Mouse (Mus musculus): Measurements from ENCODE around the gene 2310030G06Rik. TPM values are rescaled to one million over a fixed set of nuclear protein-coding genes. Genes with fewer than 3 reads are reported as not detected.

The 2310030G06Rik gene
- polyA plus RNA-seq, 1 experiment from 2014 or later, result 0.56 TPM

DNA sequence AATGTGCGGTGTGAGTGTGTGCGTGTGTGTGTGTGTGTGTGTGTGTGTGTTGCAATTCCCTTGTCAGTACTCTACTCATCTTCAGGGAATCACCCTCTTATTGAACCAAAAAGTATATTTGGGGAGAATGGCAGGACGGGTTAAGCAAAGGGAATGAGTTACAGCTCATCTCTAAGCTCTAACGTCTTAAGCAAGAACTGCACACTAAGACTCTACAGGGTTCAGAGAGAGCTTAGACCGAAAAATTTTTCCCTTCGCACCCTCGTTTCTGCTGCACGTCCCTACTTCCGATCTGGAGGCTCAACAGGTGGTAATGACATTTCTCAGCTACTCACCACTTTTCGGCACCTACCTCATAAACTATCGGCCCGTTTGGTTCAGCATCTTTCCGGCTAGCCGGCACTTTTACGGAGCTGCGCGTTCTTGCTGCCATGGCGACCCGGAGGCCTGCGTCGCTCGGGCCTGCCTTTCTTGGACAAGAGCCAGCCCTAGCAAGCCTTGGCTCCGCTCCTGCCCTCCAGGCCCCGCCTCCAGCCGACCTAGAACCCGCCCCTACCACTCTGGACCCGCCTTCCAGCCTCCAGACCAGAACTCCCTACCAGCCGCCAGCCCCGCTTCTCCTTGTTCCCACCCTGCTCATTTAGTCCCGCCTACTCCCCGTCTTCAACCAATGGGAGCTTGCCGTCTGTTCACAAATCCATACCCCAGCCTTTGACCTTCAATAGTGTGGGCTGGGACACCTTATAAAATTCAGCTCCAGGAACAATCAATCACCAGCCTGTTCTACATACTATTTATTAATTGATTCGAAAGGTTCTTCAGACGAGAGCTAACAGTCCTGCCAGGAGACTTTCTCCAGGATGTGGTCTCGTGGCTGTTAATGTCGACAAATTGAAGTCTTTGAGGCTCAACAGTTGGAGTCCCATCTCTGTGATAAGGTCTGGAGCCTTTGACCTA is 7.1 kb downstream of the 2310030G06Rik start, which contains the start of gene Dixdc1:
Gene Dixdc1, minus strand, starts transcription at position 604 of the 957 bp plus-strand sequence.
- Histone ChIP-seq H3K9me3 (no peaks in the 10 kb centered on the region), H3K27me3 (peaks cover 4% of the 10 kb centered on the region; the same call in 1 of the 2 replicates), H3K36me3 (no peaks in the 10 kb centered on the region), H3K4me3 (peak within 1 kb of the TSS; percentile 35), H3K4me1 (peaks cover 9% of the 10 kb centered on the region; the same call in 1 of the 2 replicates), H3K9ac (replicated peaks) (no peak within 1 kb of the TSS), H3K4me2 (replicated peaks) (peak within 1 kb of the TSS; percentile 60), H3K27ac (replicated peaks) (no peak within 1 kb of the TSS)
- peak; percentile 94 for ATAC-seq (ENCODE audit: low FRiP score, low read depth)
- 15% methylated on average over 35 of the region's 36 CpGs for WGBS

DNA sequence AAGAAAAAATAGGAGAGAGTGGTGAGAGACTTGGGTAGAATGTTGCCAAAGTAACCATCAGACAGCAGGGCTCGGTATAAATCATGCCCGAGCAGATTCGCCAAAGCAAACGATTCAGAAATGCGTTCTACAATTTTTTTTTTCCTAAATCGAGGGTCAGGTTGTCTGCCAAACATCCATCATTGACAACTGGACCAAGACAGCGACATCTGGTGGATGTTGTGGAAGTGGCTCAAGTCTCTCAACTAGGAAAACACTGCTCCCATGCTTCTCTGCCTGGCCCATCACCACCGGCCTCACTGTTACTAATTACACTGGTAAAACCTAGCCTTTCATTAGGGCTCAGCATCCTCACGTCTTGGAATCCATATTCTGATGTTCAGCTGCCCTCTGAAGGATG is 11.3 kb downstream of the 2310030G06Rik start:
- no peaks in the 10 kb centered on the region for H3K9me3 ChIP-seq
- H3K4me1 ChIP-seq, result peaks cover 21% of the 10 kb centered on the region
- no peak for ATAC-seq (ENCODE audit: low FRiP score, low read depth)
- H3K27ac ChIP-seq (replicated peaks), result no peak overlapping the region
- H3K4me3 ChIP-seq, result no peak overlapping the region
- H3K9ac ChIP-seq (replicated peaks), result no peak overlapping the region; the same call in 1 of the 2 replicates
- H3K36me3 ChIP-seq, result no peaks in the 10 kb centered on the region
- peaks cover 4% of the 10 kb centered on the region; the same call in 1 of the 2 replicates for H3K27me3 ChIP-seq
- WGBS, result 4% methylated on average over 9 of the region's 9 CpGs
- H3K4me2 ChIP-seq (replicated peaks), result peak overlapping the region; percentile 16; the same call in 1 of the 2 replicates

DNA sequence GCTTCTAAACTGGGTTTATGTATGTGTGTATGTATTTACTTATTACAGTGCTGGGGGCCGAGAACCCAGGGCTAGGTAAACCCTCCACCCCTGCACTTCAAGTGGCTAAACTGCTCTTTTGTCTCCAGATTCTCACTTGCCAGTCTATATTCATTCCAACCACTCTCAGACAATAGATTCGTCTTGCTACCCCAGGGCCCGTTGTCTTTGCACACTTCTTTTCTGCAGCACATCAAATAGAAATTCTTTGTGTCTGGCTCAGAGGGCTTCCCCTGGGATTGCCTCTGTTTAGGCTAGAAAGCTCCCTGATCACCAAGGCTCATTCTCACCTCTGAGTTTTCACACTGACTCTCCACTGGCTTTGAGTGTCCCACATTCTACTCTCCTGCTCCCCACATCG is 13.8 kb downstream of the 2310030G06Rik start:
- WGBS, result 8% methylated on average over 4 of the region's 4 CpGs
- peak overlapping the region; percentile 47; the same call in 1 of the 2 replicates for H3K27ac ChIP-seq (replicated peaks)
- no peaks in the 10 kb centered on the region for H3K36me3 ChIP-seq
- H3K9me3 ChIP-seq, result no peaks in the 10 kb centered on the region
- 0 out of 2 replicates have a peak, but pooled peaks cover 4% of the 10 kb centered on the region for H3K27me3 ChIP-seq
- no peak overlapping the region for H3K4me3 ChIP-seq
- no peak overlapping the region for H3K9ac ChIP-seq (replicated peaks)
- H3K4me1 ChIP-seq, result peaks cover 20% of the 10 kb centered on the region
- no peak overlapping the region for H3K4me2 ChIP-seq (replicated peaks)
- no peak for ATAC-seq (ENCODE audit: low FRiP score, low read depth)

DNA sequence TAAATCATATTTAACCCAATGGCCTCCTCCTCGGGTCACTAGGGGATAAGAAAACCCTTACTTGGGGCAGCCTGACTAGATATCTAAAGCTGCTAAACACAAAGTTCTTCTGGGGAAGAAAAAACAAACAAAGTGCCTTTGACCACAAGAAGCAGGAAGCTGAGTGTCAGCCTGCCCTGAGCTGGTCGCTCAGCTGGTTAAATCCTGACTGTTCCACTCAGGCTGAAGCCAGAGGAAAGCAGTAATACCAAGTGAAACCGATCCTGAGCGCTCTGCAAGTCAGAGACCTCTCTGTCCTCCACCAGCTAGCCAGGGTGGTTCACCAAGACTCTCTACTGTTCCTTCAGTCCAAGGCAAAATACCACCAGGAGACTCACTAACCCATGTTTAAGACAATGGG is 16.7 kb downstream of the 2310030G06Rik start:
- H3K27me3 ChIP-seq, result 0 out of 2 replicates have a peak, but pooled peaks cover 4% of the 10 kb centered on the region
- H3K4me2 ChIP-seq (replicated peaks), result no peak overlapping the region
- no peak overlapping the region for H3K4me3 ChIP-seq
- ATAC-seq (ENCODE audit: low FRiP score, low read depth), result no peak
- H3K4me1 ChIP-seq, result peaks cover 48% of the 10 kb centered on the region
- 56% methylated on average over 4 of the region's 4 CpGs for WGBS
- H3K27ac ChIP-seq (replicated peaks), result no peak overlapping the region
- no peaks in the 10 kb centered on the region for H3K36me3 ChIP-seq
- H3K9ac ChIP-seq (replicated peaks), result no peak overlapping the region
- no peaks in the 10 kb centered on the region for H3K9me3 ChIP-seq

DNA sequence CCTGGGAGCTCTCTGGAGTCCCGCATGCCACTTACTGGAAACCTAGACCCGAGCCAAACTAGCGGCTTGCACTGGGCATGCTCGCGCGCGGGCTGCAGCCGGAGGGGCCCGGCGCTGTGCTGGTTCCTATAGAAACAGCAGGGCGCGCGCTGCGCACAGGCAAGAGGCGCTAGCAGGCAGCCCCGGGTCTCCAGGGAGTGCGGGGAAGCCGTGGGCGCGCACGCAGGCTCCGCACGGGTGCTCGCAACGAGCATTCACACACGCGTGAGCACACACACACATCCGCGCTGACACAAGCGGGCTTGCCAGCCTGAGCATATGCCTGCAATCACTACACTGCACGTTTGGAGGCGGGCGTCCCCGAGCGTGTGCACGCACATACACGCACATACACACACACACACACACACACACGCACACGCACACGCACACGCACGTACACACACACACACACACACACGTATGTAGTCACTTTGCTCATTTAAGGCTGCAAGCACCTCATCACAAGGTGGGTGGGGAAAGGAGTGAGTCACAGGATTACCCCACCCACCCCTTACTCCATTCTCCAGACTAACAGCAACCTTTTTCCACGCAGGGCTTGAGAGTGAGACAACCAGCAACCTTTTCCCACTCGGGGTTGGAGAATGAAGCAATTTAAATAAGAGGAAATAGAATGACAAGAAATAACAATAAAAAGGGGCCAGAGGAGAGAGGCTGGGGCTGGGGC is 18.2 kb downstream of the 2310030G06Rik start:
- Histone ChIP-seq H3K27me3 (0 out of 2 replicates have a peak, but pooled peaks cover 4% of the 10 kb centered on the region), H3K4me1 (peaks cover 55% of the 10 kb centered on the region), H3K4me2 (replicated peaks) (peak overlapping the region; percentile 78), H3K9ac (replicated peaks) (peak overlapping the region; percentile 77), H3K9me3 (no peaks in the 10 kb centered on the region), H3K27ac (replicated peaks) (peak overlapping the region; percentile 83), H3K36me3 (no peaks in the 10 kb centered on the region), H3K4me3 (peak overlapping the region; percentile 60)
- WGBS, result under 1% methylated on average over 45 of the region's 45 CpGs
- peak; percentile 90 for ATAC-seq (ENCODE audit: low FRiP score, low read depth)

DNA sequence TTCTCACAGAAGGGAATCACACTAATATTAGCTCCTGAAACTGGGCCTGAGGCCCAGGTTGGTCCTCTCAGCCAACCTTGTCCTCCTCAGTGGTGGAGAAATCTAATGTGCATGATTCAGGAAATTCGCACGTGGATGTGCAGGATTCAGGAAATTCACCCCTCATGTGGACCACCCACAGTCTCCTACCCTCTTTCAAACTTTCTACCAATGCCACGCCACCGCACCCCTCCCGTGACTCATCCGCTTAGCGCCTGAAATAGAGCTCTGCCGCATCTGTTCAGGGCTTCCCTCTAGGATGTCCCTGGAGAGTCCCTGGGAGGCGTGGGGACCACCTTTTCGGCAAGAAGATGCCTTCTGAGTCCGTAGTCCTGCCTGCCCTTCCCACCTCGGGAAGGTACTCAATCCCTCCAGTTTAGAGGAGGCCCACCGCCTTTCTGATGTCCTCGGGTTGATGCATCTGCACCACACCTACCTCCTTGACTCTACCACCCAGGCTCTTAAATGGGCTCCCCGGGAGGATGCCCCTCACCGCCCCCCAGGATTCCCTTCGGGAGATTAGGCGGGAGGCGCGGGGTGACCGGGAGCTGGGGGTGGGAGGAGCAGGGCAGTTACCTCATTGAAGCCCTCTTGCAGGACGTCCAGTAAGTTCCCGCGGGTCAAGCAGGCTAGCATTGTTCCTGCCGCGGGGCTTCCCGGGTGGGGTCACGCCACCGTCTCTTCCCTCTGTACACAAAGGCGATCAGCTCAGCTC is 19.0 kb downstream of the 2310030G06Rik start:
- WGBS, result 2% methylated on average over 30 of the region's 30 CpGs
- H3K36me3 ChIP-seq, result no peaks in the 10 kb centered on the region
- 0 out of 2 replicates have a peak, but pooled peaks cover 4% of the 10 kb centered on the region for H3K27me3 ChIP-seq
- H3K4me3 ChIP-seq, result peak overlapping the region; percentile 60
- peak overlapping the region; percentile 83 for H3K27ac ChIP-seq (replicated peaks)
- peak overlapping the region; percentile 77 for H3K9ac ChIP-seq (replicated peaks)
- peaks cover 55% of the 10 kb centered on the region for H3K4me1 ChIP-seq
- H3K9me3 ChIP-seq, result no peaks in the 10 kb centered on the region
- ATAC-seq (ENCODE audit: low FRiP score, low read depth), result peak; percentile 14
- H3K4me2 ChIP-seq (replicated peaks), result peak overlapping the region; percentile 78

DNA sequence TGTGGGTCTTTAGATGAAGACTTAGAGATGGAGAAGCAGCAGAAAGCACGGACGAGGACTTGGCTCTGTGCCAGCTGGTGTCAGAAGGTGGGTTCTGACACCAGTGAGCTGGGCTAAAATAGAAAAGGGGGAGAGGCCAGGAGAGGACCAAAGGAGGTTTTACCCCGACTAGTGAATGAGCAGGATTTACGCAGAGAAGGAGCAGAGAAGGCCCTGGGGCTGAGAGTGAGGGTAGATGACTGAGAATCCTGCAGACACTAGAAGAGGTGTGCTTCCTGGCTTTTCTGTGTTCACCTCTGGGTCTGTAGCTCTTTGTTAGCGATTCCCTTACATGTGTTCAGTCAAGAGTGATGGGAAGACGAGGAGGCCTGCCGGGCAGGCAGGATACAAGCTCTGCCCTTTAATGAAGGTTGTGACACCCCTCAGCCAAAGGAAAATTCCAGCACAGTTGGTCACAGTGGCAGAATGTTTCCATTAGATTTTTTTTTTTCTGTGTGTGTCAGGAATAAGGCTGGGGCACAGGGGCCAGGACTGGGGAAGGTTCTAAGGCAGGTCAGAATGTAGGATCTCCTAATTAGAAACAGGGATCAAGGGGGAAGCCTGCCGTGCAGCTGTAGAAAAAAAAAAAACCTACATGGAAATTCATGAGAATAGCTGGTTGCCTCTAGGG is 20.3 kb downstream of the 2310030G06Rik start:
- Histone ChIP-seq H3K4me1 (peaks cover 59% of the 10 kb centered on the region), H3K9ac (replicated peaks) (peak overlapping the region; percentile 77), H3K4me2 (replicated peaks) (peak overlapping the region; percentile 78), H3K27me3 (0 out of 2 replicates have a peak, but pooled peaks cover 4% of the 10 kb centered on the region), H3K9me3 (no peaks in the 10 kb centered on the region), H3K4me3 (peak overlapping the region; percentile 60), H3K27ac (replicated peaks) (peak overlapping the region; percentile 83), H3K36me3 (no peaks in the 10 kb centered on the region)
- ATAC-seq (ENCODE audit: low FRiP score, low read depth), result no peak
- 41% methylated on average over 8 of the region's 8 CpGs for WGBS

DNA sequence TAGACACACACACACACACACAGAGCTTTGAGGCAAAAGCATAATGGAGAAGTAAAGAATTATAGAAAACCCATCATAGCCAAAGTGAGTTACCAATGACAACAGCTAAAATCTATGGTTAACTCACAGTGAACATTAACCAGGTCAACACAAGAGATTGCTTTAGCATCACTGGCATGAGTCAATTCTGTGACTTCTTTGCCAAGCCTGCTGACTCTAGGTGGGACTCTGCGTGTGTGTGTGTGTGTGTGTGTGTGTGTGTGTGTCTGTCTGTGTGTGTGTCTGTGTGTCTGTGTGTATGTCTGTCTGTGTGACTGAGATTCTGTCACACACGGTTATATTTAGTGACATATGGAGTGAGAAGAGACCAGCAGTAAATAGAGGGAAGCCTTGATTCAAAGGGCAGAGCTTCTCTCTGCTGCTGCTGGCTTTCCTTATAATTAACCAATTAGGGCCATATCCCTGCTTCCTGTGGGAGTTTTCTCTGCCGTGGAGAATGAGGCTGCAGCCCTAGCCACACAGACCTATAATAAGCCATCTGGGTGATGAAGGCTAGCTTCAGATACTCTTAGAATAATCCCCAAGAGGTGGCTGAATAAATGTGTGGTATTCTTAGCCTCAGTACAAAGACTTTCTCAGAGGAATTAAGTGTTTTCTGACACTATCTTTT is 21.5 kb downstream of the 2310030G06Rik start:
- Histone ChIP-seq H3K27ac (replicated peaks) (peak overlapping the region; percentile 83), H3K27me3 (0 out of 2 replicates have a peak, but pooled peaks cover 4% of the 10 kb centered on the region), H3K36me3 (no peaks in the 10 kb centered on the region), H3K4me2 (replicated peaks) (peak overlapping the region; percentile 78), H3K9ac (replicated peaks) (peak overlapping the region; percentile 29; the same call in 1 of the 2 replicates), H3K9me3 (no peaks in the 10 kb centered on the region), H3K4me3 (peak overlapping the region; percentile 8; the same call in 1 of the 2 replicates), H3K4me1 (peaks cover 59% of the 10 kb centered on the region)
- 59% methylated on average over 3 of the region's 3 CpGs for WGBS
- ATAC-seq (ENCODE audit: low FRiP score, low read depth), result peak; percentile 8; the same call in 1 of the 2 replicates

DNA sequence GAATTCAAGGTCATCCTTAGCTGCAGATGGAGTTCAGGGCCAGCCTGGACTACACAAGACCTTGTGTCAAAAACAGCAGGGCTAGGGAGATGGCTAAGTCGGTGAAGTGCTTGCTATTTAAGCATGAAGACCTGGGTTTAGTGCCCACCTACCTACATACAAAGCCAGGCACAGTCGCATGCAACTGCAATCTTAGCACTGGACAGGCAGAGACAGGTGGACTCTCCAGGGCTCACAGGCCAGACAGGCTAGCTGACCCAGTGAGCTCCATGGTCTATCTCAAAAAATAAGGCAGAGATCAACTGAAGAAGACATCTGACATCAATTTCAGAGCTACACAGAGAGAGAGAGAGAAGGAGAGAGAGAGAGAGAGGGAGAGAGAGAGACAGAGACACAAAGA is 22.2 kb downstream of the 2310030G06Rik start:
- Histone ChIP-seq H3K36me3 (no peaks in the 10 kb centered on the region; the same call in 1 of the 2 replicates), H3K27ac (replicated peaks) (peak overlapping the region; percentile 83), H3K27me3 (0 out of 2 replicates have a peak, but pooled peaks cover 4% of the 10 kb centered on the region), H3K9ac (replicated peaks) (peak overlapping the region; percentile 29), H3K4me1 (peaks cover 59% of the 10 kb centered on the region), H3K9me3 (no peaks in the 10 kb centered on the region), H3K4me3 (0 out of 2 replicates have a peak overlapping the region, but pooled peaks have one; percentile 8), H3K4me2 (replicated peaks) (peak overlapping the region; percentile 78)
- no peak for ATAC-seq (ENCODE audit: low FRiP score, low read depth)
- WGBS, result 89% methylated on average over 2 of the region's 2 CpGs

DNA sequence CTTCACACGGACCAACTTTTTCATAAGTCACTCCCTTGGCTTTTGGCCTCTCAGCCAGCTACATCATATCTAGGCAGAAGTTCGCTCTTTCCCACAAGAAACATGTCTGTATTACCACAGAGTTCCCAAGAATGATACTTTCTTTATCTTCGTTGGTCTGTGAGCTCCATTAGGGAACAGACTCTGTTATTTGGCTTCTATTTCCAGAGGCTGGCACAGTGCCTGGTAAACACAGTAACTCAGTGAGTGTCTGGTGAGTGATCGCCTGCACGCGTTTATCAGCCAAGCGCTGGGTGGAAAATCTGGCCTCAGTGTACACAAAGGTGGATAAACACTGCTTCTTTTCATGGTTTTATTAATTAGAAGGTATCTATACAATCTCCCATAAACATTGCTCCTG is 22.9 kb downstream of the 2310030G06Rik start:
- Histone ChIP-seq H3K36me3 (no peaks in the 10 kb centered on the region; the same call in 1 of the 2 replicates), H3K9ac (replicated peaks) (no peak overlapping the region), H3K4me1 (peaks cover 54% of the 10 kb centered on the region), H3K27me3 (no peaks in the 10 kb centered on the region), H3K9me3 (no peaks in the 10 kb centered on the region), H3K4me3 (no peak overlapping the region), H3K27ac (replicated peaks) (no peak overlapping the region), H3K4me2 (replicated peaks) (0 out of 2 replicates have a peak overlapping the region, but pooled peaks have one; percentile 19)
- 80% methylated on average over 7 of the region's 7 CpGs for whole genome bisulfite sequencing
- no peak for ATAC-seq (ENCODE audit: low FRiP score, low read depth)

Measured in midbrain, embryonic 12.5 days (tissue).